Mouse (Mus musculus) neural tube, embryonic 13.5 days (tissue): ENCODE data around the gene Hand2. TPM values are rescaled to one million over a fixed set of nuclear protein-coding genes. Genes with fewer than 3 reads are reported as not detected.

Experiments used
- ATAC-seq: fragments of 200-750 bp; cut with Nextera tagmentation; 2 replicates; pipeline ENCODE4 v1.8.0; 2017; ENCODE audit warnings: low read depth, mild to moderate bottlenecking, moderate TSS enrichment, moderate library complexity
- H3K27ac ChIP-seq: fragments of 300-500 bp; sonication (generic); replicated peaks from 2 replicates; pipeline ENCODE4 v1.5.1; 2015; ENCODE audit warnings: moderate library complexity, mild to moderate bottlenecking, inconsistent platforms
- H3K27me3 ChIP-seq: fragments of 300-500 bp; sonication (generic); 2 replicates; pipeline ENCODE4 v1.6.1; 2015; ENCODE audit warnings: mild to moderate bottlenecking, inconsistent platforms
- H3K36me3 ChIP-seq: fragments of 300-500 bp; sonication (generic); 2 replicates; pipeline ENCODE4 v1.6.1; 2015; ENCODE audit warnings: mild to moderate bottlenecking, inconsistent platforms
- H3K4me1 ChIP-seq: fragments of 300-500 bp; sonication (generic); replicated peaks from 2 replicates; pipeline ENCODE4 v1.6.1; 2015; ENCODE audit warnings: inconsistent platforms
- H3K4me2 ChIP-seq: fragments of 300-500 bp; sonication (generic); 2 replicates; pipeline ENCODE4 v1.6.1; 2015; ENCODE audit warnings: inconsistent platforms, mild to moderate bottlenecking, moderate library complexity
- H3K4me3 ChIP-seq: fragments of 300-500 bp; sonication (generic); 2 replicates; pipeline ENCODE4 v1.5.1; 2015; ENCODE audit warnings: mild to moderate bottlenecking, inconsistent platforms
- H3K9ac ChIP-seq: fragments of 300-500 bp; sonication (generic); 2 replicates; pipeline ENCODE4 v1.6.1; 2015; ENCODE audit warnings: moderate library complexity, mild to moderate bottlenecking, inconsistent platforms
- H3K9me3 ChIP-seq: fragments of 300-500 bp; sonication (generic); 2 replicates; pipeline ENCODE4 v1.6.1; 2016; ENCODE audit warnings: inconsistent platforms
- WGBS: fragments of 180-500 bp; shearing (Covaris S2); methylation state at CpG from one replicate; pipeline ENCODE4 v1.1.7; 2015; 5-methylcytosine and 5-hydroxymethylcytosine counted together
- polyA plus RNA-seq: library from polyadenylated mRNA; unstranded; fragments of >200 nt; fragmentation: Nextera tagmentation; extraction: Ambion mirVana; gene quantifications from 2 replicates; pipeline ENCODE4 v1.2.1, GENCODE M21; 2015

Gene Hand2
- polyA plus RNA-seq, 1 experiment from 2014 or later = 0.08 TPM

- Histone ChIP-seq H3K9me3 (no peaks in the 10 kb centered on the region), H3K4me3 (no peak overlapping the region), H3K4me1 (peaks cover 20% of the 10 kb centered on the region), H3K27ac (no peak overlapping the region), H3K27me3 (peaks cover 100% of the 10 kb centered on the region), H3K4me2 (no peak overlapping the region), H3K9ac (no peak overlapping the region), H3K36me3 (no peaks in the 10 kb centered on the region)
- 30% methylated on average over 4 of the region's 4 CpGs for WGBS
- no peak for ATAC-seq
Measured at GRCm38 (mm10) chr8:57337271-57338030, 16.7 kb downstream of the Hand2 start.

- H3K4me1 ChIP-seq = peaks cover 11% of the 10 kb centered on the region
- peaks cover 100% of the 10 kb centered on the region for H3K27me3 ChIP-seq
- whole genome bisulfite sequencing = 3% methylated on average over 14 of the region's 14 CpGs
- H3K4me2 ChIP-seq = no peak overlapping the region
- H3K9me3 ChIP-seq = no peaks in the 10 kb centered on the region
- H3K27ac ChIP-seq = no peak overlapping the region
- no peak for ATAC-seq
- H3K36me3 ChIP-seq = no peaks in the 10 kb centered on the region
- no peak overlapping the region for H3K9ac ChIP-seq
- no peak overlapping the region for H3K4me3 ChIP-seq
Measured at GRCm38 (mm10) chr8:57339711-57340650, 19.2 kb downstream of the Hand2 start.

GRCm38 (mm10) chr8:57340840-57341540, 20.2 kb downstream of the Hand2 start:
- Histone ChIP-seq H3K4me1 (peaks cover 11% of the 10 kb centered on the region), H3K27ac (no peak overlapping the region), H3K27me3 (peaks cover 100% of the 10 kb centered on the region), H3K4me2 (peak overlapping the region; percentile 34), H3K36me3 (no peaks in the 10 kb centered on the region), H3K9ac (no peak overlapping the region), H3K4me3 (0 out of 2 replicates have a peak overlapping the region, but pooled peaks have one; percentile 4), H3K9me3 (no peaks in the 10 kb centered on the region)
- WGBS = under 1% methylated on average over 41 of the region's 41 CpGs
- no peak for ATAC-seq

DNA sequence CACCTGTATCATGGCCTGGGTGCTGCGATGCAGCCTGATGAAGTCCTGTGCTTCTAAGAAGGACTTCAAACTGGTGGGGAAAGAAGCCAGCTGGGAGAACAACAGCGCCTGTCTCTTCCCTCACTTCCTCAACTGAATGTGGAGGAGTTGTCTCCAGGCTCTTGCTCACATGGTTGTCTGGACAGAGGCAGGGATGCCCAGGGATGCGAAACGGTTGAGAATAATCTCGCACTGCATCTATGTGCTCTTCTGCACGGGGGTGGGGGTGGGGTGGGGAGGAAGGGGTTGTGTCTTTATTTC, 20.7 kb downstream of the Hand2 start:
- Histone ChIP-seq H3K4me1 (peaks cover 11% of the 10 kb centered on the region), H3K27me3 (peaks cover 100% of the 10 kb centered on the region), H3K9ac (no peak overlapping the region), H3K4me3 (no peak overlapping the region), H3K27ac (no peak overlapping the region), H3K36me3 (no peaks in the 10 kb centered on the region), H3K9me3 (no peaks in the 10 kb centered on the region), H3K4me2 (no peak overlapping the region)
- no peak for ATAC-seq
- 2% methylated on average over 6 of the region's 6 CpGs for WGBS

DNA sequence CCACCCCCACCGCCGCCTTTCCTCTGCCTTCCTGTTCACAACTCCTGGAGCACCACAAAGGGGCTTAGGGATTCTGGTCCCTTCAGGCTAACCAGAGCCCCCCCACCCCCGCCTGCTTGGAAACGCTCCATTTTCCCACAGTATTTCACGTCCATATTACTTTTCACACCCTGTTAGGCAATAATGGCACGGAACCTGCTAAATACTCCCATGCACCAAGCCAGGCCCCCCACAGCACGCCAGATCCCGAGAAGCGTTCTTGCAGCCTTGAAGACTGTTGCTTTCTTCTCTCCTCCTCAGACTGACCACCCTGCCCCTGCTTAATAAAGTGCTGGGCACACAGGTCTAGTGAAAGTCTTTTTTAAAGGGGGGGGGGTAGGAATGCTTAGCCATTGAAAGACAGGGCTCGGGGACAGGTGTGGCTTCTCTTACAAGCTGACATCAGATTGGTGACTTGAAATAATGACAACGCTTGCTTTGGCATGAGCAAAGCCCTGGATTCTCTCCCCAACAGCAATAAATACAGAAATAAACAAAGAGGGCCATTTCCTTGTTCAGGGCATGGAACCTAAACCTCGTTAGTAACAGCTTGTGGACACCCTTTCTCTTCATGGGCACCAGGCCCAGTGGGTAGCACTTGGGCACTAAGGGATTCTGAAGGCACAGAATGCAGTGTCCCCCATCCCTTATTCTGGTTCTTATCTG, 21.8 kb downstream of the Hand2 start:
- ATAC-seq = no peak
- H3K4me3 ChIP-seq = no peak overlapping the region

DNA sequence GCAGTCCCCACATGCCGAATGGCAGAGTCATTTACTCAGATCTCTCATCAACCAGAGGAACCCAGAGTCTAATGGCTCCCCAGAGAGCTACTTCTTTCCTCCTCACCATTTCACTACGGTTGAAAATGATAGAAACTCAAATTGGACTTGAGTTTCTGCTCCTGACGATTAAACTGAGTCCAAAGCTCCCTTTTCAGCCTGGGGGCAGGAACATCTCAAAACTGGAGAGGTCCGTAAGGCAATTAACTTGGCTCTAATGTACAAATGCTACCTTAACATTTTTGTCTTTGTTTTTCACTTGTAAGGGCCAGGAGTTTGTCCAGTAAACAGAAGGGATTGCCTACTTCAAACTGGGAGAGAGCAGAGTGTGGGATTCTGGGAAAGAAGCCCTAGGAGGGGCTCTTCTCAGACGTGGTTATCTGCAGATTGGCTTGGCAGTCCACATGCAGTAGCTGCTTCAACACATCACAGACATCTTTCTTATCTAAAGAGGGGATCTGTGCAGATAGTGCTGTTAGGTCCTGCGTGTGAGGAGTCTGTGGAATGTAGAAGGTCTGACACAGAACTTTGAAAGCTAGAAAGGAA, 23.0 kb downstream of the Hand2 start:
- peaks cover 100% of the 10 kb centered on the region for H3K27me3 ChIP-seq
- no peak overlapping the region for H3K4me2 ChIP-seq
- no peak for ATAC-seq
- H3K4me1 ChIP-seq = peaks cover 11% of the 10 kb centered on the region
- no peaks in the 10 kb centered on the region for H3K36me3 ChIP-seq
- no peak overlapping the region for H3K27ac ChIP-seq
- WGBS = 3% methylated on average over 6 of the region's 6 CpGs
- no peaks in the 10 kb centered on the region for H3K9me3 ChIP-seq
- no peak overlapping the region for H3K4me3 ChIP-seq
- H3K9ac ChIP-seq = no peak overlapping the region

More for the DNA sequence above, 21.8 kb downstream of the Hand2 start:
- Histone ChIP-seq H3K27ac (no peak overlapping the region), H3K9me3 (no peaks in the 10 kb centered on the region), H3K9ac (no peak overlapping the region), H3K36me3 (no peaks in the 10 kb centered on the region), H3K4me2 (no peak overlapping the region), H3K27me3 (peaks cover 100% of the 10 kb centered on the region), H3K4me1 (peaks cover 11% of the 10 kb centered on the region)
- WGBS = 1% methylated on average over 10 of the region's 12 CpGs

DNA sequence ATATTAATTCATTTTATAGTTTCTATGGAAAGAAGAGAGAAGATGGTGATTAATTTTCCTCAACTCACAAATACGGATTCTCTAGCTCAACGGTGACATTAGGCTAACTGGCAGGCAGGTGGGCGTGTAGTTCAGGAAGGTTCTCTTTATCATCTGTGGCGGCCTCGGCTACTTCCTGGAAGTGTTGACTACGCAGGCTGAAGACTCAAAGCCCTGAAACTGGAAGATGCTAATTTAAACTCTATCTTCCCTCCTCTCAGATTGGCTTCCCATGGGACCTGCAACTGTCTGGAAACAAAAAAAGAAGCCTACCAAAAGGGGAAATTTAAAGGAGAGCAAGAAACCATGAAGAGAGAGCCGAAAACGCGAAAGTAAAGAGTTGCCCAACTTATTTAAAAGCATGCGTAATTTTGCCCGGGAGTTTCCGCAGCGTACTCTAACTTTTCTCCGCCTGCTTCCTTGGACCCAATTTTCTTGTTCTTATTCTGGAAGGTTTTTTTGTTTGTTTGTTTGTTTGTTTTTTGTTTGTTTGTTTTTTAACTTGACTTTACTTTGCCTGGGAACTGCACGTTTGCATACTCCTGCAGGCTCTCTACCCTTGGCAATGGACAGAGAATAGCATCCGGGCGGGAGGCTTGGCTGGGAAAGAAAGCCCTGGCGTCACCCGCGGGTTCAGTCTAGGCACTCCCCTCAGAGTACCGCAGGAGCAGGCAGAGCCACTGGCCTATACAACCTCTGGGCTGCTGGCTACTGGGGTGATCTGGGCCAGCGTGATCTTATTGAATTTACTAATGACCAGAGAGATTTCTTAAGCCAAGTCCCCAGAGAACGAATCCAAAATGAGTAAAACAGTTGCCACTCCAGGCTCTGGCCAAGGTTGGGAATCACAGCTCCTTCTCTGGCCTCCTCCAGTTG, 24.4 kb downstream of the Hand2 start:
- Histone ChIP-seq H3K9me3 (no peaks in the 10 kb centered on the region), H3K4me2 (no peak overlapping the region), H3K27me3 (peaks cover 100% of the 10 kb centered on the region), H3K4me3 (no peak overlapping the region), H3K4me1 (peaks cover 11% of the 10 kb centered on the region), H3K9ac (no peak overlapping the region), H3K36me3 (no peaks in the 10 kb centered on the region), H3K27ac (no peak overlapping the region)
- no peak for ATAC-seq
- WGBS = 2% methylated on average over 23 of the region's 23 CpGs

DNA sequence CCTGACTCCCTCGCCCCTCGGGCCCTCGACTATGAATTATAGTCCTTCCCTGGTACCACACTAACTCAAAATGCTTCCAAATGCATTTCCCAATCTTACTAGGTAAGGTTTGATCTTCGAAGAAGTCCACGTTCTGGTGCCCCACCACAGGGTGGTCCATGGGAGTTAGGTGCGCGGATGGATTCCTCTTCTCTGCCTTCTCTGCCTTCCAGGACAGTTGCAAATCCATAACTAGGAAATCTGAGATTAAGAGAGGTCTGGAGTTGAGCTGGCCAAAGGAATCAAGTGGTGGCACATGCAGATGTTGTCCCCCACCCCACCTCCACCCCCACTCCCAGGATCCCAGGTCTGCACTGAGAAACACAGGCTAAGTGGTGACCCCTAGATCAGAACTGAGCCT, 25.6 kb downstream of the Hand2 start:
- ATAC-seq = no peak
- H3K9ac ChIP-seq = no peak overlapping the region
- no peaks in the 10 kb centered on the region for H3K36me3 ChIP-seq
- WGBS = 5% methylated on average over 7 of the region's 7 CpGs
- peaks cover 99% of the 10 kb centered on the region for H3K27me3 ChIP-seq
- H3K4me1 ChIP-seq = 0 out of 2 replicates have a peak, but pooled peaks cover under 1% of the 10 kb centered on the region
- H3K4me2 ChIP-seq = no peak overlapping the region
- H3K9me3 ChIP-seq = no peaks in the 10 kb centered on the region
- H3K4me3 ChIP-seq = no peak overlapping the region
- H3K27ac ChIP-seq = no peak overlapping the region

DNA sequence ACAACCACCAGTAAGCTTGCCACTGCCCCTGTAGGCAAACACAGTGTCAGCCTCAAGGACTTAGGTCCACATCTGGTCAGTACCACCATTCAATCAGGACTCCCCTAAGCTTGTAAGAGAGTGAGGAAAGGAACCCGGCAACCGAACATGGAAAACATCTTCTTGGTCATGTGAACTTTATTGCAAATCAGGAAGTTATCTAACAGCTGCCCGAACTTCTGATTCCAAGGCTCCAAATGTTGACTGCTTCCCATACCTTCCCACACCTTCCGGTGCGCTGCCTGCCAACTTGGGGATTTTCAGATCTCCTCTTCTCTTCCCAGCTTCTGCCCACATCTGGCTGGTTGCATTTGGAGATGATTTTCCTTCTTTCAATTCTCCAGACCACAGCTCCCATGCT, 26.4 kb downstream of the Hand2 start:
- 7% methylated on average over 5 of the region's 5 CpGs for WGBS
- no peak for ATAC-seq
- no peaks in the 10 kb centered on the region for H3K36me3 ChIP-seq

GRCm38 (mm10) chr8:57348251-57348650, 27.5 kb downstream of the Hand2 start:
- no peak overlapping the region for H3K4me2 ChIP-seq
- no peaks in the 10 kb centered on the region for H3K36me3 ChIP-seq
- H3K4me1 ChIP-seq = no peaks in the 10 kb centered on the region
- no peak overlapping the region for H3K9ac ChIP-seq
- H3K27ac ChIP-seq = no peak overlapping the region
- H3K9me3 ChIP-seq = no peaks in the 10 kb centered on the region
- H3K4me3 ChIP-seq = no peak overlapping the region
- WGBS = 4% methylated on average over 4 of the region's 4 CpGs
- peaks cover 99% of the 10 kb centered on the region for H3K27me3 ChIP-seq
- no peak for ATAC-seq

More for the DNA sequence above, 26.4 kb downstream of the Hand2 start:
- H3K27me3 ChIP-seq = peaks cover 99% of the 10 kb centered on the region
- no peak overlapping the region for H3K9ac ChIP-seq
- no peak overlapping the region for H3K27ac ChIP-seq
- no peaks in the 10 kb centered on the region for H3K9me3 ChIP-seq
- H3K4me2 ChIP-seq = no peak overlapping the region
- H3K4me1 ChIP-seq = no peaks in the 10 kb centered on the region
- no peak overlapping the region for H3K4me3 ChIP-seq
